Mouse (Mus musculus): ENCODE measurements at regions not wholly inside any gene's neighbourhood (a gene's known extent, or its start where the extent isn't known, plus 50 kb on each side); places are given as distances from the start of the nearest gene placed in this dataset.
A peak's percentile ranks its signal among the peaks of the same experiment; 100 is the strongest.
"Not testable (repeated sequence)": the region's sequence is repeated elsewhere in the genome, so short reads cannot be mapped to it uniquely, and the experiment has no call there.

DNA sequence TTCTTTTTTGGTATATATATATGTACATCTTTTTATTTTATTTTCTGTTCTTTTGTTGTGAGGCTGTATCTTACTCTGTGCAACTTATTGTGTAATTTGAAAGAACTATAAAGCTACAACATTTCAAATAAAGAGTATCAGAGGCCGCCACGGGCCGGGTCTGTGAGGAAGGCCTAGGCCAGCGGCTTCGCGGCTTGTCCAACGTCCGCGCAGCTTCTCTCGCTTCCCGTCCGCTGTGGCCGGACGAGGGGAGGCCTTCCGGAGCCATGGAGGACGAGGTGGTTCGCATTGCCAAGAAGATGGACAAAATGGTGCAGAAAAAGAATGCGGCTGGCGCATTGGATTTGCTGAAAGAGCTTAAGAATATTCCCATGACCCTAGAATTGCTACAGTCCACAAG is 167.4 kb downstream of the Kif21a start:
- 94% methylated on average over 19 of the region's 19 CpGs for WGBS
- not testable (repeated sequence) for DNase-seq (ENCODE audit: low read depth, low spot score)

DNA sequence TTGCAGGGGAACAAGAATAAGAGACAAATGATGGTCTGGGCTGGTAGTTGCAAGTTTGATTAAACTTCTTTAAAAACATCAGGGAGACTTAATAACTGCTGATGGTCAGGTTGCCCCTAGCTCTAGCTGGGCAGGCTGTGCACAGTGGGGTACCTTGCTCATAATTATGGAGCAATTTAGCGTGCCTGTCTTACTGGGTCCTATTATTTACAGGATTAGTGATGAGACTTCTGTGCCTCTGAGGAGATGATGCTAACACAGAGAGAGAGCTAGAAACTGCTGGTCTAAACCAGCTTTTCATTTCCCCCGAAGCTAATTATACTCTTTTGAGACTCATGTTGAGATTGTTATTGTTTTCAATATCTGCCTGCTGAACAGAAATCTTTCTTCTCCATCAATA is 180.3 kb downstream of the Kif21a start:
- 76% methylated on average over 2 of the region's 2 CpGs for WGBS
- no peak for DNase-seq (ENCODE audit: low read depth, low spot score)

DNA sequence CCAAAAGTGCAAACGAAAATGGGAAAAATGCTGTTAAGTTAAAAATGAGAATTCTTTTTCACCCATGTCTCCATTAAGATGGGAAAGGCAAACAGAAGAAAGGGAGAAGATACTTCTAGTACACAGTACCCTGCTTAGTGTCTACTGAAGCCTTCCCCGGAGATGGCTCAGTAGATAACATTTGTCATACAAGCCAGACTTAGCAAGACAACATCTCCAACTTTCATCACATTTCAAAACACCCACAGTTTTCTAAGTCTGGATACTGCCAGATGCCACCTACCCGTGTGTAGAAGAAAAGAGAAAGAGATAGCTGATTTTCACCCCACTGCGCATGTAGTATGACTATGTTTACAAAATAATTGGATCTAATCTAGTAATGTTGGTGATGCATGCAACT is 174.5 kb upstream of the Cpne8 start:
- 76% methylated on average over 1 of the region's 4 CpGs for WGBS
- not testable (repeated sequence) for DNase-seq (ENCODE audit: low read depth, low spot score)

DNA sequence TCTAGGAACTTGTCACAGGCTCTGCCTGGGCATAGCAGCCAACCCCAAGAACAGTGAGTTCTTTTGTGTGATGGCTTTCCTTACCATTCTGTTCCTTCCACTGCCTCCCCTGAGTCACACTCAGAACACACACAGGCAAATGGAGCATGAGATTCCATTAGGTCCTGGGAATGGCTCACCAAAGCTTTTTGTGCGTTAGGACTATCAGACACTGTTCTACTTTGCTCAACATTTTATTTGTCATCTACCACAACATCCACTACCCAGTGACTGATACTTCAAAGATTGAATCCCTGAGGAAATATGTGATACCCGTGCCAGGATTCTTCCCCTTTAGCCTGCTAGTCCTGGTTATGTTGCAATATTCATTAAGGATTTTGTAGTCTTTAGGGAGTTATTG is 172.8 kb upstream of the Cpne8 start:
- no peak for DNase-seq (ENCODE audit: low read depth, low spot score)
- 83% methylated on average over 2 of the region's 2 CpGs for WGBS

DNA sequence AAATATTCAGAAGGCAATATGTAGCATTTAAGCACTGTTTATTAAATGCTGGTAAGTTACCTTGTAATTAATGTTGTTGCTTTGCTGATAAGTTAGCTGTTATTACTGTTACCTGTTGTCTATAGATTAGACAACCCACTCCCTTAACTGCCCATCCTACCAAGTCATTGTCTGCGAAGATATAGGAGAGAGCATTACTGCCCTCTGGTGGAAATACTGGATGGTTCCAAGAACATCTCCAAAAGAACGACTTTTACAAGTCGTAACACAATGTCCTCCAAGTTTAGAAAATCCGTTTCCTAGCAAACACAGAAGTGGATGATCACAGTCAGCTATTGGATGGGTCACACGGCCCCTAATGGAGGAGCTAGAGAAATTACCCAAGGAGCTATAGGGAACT is 162.2 kb upstream of the Cpne8 start:
- 13% methylated on average over 5 of the region's 5 CpGs for WGBS
- peak; percentile 14 for DNase-seq (ENCODE audit: low read depth, low spot score)

DNA sequence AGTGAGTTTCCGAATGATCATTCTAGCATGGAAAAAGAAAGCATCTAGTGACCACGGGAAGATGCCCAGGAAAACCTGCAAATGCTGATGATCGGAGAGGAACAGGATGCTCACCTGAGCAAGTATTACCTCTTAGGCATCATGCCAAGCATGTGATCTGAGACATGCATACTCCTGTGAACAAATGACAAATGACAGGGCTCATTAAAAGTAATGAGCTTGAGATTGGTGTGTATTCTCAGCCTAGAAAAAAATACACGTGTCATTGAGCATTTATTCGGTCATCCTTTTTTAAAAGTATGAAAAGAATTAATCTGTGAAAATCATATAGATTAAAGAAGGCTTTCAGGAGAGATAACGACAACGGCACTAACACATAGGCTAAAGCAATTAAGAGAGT is 156.4 kb upstream of the Cpne8 start:
- 88% methylated on average over 7 of the region's 7 CpGs for WGBS
- DNase-seq (ENCODE audit: low read depth, low spot score): no peak

DNA sequence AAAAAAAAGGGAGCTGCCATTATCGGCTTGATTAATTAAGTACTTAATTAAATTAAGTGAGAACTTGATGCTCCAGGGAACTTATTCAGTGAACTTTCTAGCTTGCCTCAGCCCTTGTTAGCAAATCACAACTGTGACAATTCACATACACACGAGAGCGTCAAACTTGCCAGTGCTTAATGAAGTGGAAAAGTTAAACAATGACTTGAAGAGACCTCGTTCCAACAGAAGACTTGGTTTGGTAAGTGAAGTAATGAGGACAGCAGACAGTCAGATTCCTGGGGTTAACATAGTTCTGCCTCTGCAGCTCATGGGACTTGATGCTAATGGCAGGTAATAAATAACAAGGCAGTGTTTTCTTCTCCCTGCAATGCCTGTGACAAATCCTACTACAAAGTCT is 148.6 kb upstream of the Cpne8 start:
- WGBS: 34% methylated on average over 4 of the region's 4 CpGs
- no peak for DNase-seq (ENCODE audit: low read depth, low spot score)

DNA sequence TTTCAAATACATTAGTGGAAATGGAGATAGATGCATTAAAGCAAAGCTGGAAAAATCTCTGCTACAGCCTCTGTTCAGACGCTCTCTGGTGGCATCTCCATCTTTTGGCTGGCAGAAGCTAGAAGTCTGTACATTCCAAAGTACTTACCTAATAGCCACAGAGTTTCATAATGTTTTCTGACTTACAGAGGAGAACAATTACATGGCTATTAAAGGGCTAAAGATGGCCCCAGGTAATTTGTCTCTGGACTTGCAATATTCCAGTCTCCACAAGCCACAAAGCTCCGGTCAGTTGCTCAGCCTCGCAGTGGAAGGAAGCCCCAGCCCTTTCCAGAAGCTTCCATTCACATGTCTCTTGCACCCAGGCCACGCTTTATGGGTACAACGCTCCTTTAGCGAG is 143.1 kb upstream of the Cpne8 start:
- 77% methylated on average over 6 of the region's 6 CpGs for WGBS
- no peak for DNase-seq (ENCODE audit: low read depth, low spot score)

DNA sequence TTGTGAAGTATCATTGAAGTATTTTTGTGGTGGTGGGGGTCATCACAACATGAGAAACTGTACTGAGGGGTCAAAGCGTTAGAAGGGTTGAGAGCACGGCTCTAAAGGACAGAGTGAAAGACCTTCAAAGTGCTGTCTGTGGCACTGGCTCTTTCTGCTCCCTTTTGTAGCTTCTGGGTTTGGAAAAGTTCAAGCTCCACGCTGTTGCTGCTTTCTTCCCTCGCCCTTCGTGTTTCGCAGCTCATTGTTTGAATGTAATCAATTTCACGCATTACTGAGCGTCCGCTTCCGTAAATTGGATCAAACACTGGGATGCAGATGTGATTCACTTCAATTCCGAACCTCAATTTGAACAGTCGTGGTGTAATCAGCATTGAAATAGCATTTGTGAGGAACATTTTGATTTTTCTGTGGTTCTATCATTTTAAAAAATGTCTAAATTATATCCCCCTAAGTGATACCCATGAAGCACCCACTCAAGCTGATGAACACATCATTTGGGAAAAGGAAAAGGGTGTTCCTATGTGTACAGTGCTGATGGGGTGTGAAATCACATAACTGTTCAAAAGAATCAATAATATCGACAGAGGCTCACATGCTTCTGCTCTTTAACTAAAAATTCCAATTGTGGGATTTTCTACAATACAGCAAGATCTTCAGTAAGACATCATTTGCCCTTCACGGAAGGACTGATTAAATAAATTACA is 140.9 kb upstream of the Cpne8 start:
- DNase-seq (ENCODE audit: low read depth, low spot score): no peak
- WGBS: 88% methylated on average over 14 of the region's 14 CpGs

DNA sequence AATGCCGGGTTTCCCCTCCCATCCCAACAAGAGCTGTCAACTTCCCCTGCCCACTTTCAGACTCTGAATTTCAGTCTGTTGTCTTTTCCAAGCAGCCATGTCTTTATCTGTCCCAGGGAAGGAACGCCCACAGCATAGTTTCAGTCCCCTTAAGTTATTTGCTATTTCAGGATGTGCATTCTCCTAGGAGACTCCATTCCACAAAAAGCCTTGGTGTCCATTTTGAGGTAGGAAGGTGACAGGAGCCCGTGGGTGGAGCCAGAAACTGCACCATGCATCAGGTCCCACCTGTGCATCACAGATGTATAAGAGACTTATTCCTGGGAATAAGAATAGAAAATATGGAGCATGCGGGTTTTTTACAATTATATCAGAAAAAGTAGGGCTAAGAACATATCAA is 138.9 kb upstream of the Cpne8 start:
- 74% methylated on average over 4 of the region's 4 CpGs for WGBS
- no peak for DNase-seq (ENCODE audit: low read depth, low spot score)

DNA sequence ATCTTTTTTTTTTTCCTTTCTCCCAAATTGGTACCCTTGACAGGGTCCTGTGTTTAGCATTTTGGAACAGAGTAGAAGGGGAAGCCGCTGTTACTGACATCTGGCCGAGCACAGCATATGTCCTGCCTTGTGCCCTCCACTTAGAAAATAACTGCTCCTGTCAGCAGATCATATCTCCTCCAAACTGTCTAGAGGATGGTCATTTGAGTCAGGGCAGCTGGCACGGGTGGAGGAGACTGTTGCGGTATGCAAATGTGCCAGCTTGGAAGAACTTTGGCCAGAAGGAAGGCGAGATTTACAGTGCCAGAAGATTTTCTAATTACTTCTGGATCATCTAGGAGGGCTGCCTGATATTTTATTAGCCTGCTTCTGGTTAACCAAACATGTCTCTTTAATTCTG is 134.7 kb upstream of the Cpne8 start:
- 38% methylated on average over 5 of the region's 5 CpGs for WGBS

DNA sequence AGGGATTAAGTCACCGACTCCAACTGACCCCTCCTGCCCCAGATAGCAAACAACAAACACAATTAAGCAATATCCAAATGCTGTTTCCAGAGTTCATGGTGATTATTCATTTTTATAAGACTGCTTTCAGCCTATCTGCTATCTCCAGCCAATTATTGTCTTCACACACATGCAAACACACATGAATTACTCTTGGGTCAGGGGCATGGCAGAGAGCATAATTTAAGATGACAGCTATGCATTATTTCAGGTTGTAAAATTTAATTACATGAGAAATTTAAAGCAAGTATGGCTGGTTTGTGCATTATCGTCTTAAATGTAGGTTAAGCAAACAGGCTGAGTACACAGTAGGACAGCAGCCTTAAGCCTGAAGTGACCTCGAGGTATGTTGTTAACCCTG is 131.1 kb upstream of the Cpne8 start:
- DNase-seq (ENCODE audit: low read depth, low spot score): no peak
- 23% methylated on average over 3 of the region's 3 CpGs for WGBS

More for the DNA sequence above, 134.7 kb upstream of the Cpne8 start:
- DNase-seq (ENCODE audit: low read depth, low spot score): no peak

DNA sequence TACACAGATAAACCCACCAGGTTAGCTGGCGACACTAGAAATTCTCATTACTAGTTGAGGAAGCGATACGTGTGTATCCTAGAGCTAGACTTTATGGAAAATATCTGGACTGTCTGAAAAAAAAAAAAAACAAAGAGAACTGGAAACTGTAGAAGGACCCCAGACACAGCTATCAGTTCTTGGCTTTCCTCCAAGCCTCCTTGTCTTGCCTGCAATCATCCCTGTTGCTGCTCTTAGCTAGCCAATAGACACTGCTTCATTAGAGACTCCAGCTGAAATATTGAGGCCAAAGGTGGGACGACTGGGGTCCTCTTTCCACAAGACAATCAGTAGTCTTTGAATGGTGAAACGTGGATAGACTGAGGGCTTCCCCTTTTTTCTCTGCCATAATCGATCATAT is 129.0 kb upstream of the Cpne8 start:
- WGBS: 73% methylated on average over 6 of the region's 6 CpGs
- no peak for DNase-seq (ENCODE audit: low read depth, low spot score)

DNA sequence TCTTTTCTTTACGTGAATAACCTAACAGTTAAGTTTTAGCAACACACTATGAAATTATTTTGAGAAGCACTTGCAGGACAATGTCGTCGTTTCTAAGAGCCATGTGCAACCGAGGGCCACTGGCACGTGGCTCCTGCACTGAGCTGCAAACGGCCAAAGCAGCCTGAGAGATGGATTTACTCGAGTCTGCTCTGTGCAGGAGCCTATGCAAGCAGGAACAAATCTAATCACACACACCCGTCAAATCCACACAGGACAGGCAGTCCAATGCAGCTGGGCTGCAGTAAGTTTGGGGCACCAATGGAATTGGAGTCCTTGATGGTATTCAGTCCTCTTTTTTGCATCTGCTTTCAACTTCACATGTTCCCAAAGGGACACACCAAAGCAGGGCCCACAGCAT is 118.8 kb upstream of the Cpne8 start:
- DNase-seq (ENCODE audit: low read depth, low spot score): no peak

DNA sequence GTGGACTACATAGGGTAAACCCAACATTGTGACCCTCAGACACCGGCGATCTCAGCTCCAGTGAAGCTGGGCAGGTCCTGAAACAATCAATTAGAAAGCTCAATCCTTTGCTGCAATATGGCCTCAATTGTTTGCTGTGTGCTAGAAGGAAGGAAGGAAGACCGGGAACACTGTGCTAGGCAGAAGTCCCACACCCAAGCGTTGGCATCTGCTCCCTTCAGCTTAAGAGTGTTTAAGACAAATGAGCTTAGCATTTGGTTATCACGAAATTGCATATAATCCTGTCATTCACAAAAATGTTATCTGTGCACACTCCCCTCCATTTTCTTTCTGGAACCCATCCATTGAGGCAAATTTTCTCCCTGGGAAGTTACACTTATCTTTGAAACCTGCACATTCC is 110.7 kb upstream of the Cpne8 start:
- DNase-seq (ENCODE audit: low read depth, low spot score): no peak

More for the DNA sequence above, 118.8 kb upstream of the Cpne8 start:
- WGBS: 75% methylated on average over 8 of the region's 8 CpGs

DNA sequence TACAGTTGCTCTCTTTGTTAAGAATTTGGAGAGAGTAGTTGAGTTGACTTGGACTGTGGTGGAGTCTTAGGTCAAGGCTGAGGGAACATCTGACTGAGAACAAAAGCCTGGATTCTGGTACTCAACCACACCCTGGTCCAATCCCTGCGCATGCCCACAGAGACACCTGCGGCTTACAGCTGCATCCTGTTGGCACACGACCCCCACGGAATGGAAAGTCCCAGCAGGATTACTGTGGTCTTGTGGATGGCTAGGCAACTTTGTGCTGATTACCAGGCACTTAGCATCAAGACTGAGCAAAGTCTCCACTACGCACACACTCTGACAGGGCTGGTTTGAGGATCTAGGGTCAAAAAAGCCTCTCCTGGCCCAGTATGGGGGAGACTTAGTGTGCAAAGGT is 105.5 kb upstream of the Cpne8 start:
- no peak for DNase-seq (ENCODE audit: low read depth, low spot score)
- WGBS: 78% methylated on average over 5 of the region's 5 CpGs

More for the DNA sequence above, 110.7 kb upstream of the Cpne8 start:
- 75% methylated on average over 5 of the region's 5 CpGs for WGBS

DNA sequence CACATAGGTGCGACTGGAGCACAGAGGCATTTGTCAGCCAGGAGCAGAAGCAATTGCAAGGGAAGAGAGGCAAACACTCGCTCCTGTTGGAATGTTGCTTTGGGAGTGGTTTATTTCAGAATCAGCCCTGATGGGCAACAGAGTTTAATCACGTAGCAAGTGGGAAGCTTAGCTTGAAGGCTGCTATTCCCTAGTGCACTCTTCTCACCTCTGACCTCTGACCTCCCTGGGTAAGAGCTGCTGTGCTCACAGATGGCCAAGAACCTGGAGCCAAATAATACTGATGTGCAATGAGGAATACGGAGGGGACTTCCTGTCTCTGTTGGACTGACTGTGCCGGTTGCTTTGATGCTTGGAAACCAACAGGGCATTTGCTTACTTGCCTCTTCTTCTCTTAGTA is 88.3 kb upstream of the Cpne8 start:
- 30% methylated on average over 5 of the region's 5 CpGs for WGBS

DNA sequence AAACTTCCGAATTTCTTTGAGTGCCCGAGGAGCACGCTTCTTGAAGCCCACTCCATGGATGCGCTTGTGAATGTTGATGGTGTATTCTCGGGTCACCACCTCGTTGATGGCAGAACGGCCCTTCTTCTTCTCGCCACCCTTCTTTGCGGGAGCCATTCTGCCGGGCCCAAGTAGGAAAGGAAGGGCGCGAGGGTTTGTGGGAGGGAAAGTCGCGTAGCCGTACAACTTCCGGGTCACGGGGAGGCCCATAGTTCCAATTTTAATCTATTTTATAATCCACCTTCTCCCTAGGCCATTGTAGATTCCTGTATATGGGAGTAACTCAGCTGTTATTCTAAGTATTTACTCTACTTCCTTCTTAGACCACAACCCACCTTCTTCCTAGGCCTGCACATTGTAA is 85.3 kb upstream of the Cpne8 start:
- 95% methylated on average over 8 of the region's 17 CpGs for WGBS
- not testable (repeated sequence) for DNase-seq (ENCODE audit: low read depth, low spot score)

More for the DNA sequence above, 88.3 kb upstream of the Cpne8 start:
- no peak for DNase-seq (ENCODE audit: low read depth, low spot score)

DNA sequence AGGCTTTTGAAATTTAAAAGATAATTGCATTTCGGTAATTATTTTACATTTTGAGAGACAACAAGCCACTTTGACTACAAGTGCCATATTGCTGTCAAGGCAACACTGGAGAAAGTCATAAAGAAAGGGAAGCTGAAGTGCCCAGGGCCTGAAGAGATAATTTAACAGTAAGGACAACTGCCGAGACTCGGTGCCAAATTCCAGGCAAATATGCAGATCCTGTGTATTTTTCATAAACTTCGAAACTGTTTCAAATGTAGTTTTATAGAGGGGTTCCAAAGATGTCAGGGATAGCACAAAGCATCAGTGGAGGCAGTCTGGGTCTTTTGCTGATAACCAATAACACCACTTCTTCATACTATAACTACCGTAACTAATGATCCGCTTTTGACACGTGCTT is 54.7 kb upstream of the Cpne8 start:
- 85% methylated on average over 7 of the region's 7 CpGs for WGBS

More for the DNA sequence above, 54.7 kb upstream of the Cpne8 start:
- no peak for DNase-seq (ENCODE audit: low read depth, low spot score)

Data from large intestine, adult 2 months (tissue).